Mouse (Mus musculus): ENCODE data around the gene Ptgds.

GRCm38 (mm10) chr2:25428442-25429236 is 41.2 kb downstream of the Ptgds start, which contains the start of gene Abca2:
- TF ChIP-seq CTCF (IDR thresholded peaks at IDR 0.05; ENCODE audit: low read depth) (peak; percentile 87), EP300 (IDR thresholded peaks at IDR 0.05; ENCODE audit: low read depth) (no peak)
